Mouse (Mus musculus): Measurements from ENCODE around the gene Ttpal. TPM values are rescaled to one million over a fixed set of nuclear protein-coding genes. Genes with fewer than 3 reads are reported as not detected.

Ttpal gene
- total RNA-seq, 2 experiments from 2014 or later, result 29.2 to 34.0 TPM

DNA sequence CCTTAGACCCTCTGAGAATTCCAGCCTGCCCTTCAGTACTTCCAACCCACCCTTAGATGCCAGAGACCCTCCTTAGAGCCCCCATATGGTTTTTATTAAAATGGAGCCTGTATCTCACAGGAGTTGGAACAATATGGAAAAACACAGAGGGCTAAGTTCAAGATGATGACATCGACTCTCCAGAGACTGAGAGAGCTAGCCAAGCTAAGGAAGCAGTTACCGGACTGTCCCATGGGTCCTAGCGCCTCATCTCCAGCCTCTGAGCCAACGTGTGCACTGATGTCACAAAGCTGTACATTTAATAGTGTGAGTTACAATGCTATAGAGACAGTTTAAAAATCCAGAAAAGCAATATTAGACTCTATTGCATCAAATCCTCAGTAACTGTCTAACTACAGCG lies 11.1 kb upstream of the Ttpal start:
- DNase-seq (ENCODE audit: low spot score in 2 of 2), result no peak

DNA sequence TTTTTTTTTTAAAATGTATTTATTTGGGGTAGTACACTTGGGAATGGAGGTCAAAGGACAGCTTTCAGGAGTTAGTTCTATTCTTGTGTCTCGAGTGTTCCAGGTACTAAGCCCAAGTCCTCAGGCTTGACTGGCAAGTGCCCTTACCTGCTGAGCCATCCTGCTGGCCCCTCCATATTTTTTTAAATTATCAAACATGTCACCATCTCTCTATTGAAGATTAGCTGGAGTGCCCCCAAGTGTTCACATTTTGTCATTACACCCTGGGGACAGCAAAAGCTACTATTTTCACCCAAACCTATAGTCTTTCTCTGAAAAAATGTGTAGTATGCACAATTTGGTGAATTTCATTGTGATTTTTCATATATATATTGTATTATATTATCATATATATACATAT lies 10.0 kb upstream of the Ttpal start:
- no peak for DNase-seq (ENCODE audit: low spot score in 2 of 2)

DNA sequence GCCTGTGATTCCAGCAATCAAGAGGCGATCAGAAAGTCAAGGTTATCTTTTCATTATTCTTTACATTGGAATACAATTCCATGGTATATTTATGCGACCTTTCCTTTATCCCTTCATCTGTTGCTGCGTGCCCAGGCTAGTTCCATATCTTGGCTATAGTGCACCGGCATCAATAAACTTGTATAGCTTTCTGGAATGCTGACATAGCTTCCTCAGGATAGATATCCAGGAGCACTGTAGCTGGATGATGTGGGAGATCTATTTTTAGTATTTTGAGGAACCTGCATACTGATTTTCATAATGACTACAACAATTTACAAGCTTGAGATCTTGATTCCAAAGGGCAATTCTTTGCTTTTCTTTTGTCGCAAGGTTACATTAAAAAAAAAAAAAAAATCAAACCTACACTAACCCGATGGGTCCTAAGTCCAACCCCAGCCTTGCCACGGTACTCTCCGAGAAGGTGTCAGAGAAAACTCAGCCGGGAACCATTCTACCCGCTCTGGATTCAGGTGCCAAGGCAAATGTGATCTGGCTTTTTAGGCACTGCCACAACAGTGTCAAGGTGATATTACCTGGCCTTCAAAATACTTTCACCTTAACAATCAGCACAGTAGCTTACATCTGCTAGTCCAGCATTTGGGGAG lies 8.4 kb upstream of the Ttpal start:
- no peak for DNase-seq (ENCODE audit: low spot score in 2 of 2)

DNA sequence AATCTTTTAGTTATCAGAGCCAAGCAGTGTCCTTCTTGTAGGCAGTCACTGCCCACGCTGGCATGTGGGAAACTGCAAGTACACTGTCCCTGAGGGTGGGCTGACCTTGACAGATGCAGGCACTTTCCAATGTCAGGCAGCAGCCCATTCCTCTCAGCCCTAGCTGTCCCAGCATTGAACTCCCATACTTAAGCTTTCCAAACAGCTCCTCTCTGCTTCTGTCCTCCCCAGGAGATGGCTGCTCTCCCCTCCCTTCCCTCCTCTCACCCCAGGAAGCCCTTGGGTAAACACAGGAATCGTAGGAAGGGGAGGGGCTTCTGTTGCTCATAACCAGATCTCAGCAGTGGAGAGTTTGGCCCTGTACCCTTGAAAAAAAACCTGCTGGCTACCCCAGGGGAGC lies 7.0 kb upstream of the Ttpal start:
- DNase-seq (ENCODE audit: low spot score in 2 of 2), result peak; percentile 26 to 39

GRCm38 (mm10) chr2:163596057-163596872 lies 5.8 kb upstream of the Ttpal start:
- DNase-seq (ENCODE audit: low spot score in 2 of 2), result peak; percentile 27 to 49

GRCm38 (mm10) chr2:163596873-163597155 lies 5.3 kb upstream of the Ttpal start:
- no peak for DNase-seq (ENCODE audit: low spot score in 2 of 2)

- no peak for DNase-seq (ENCODE audit: low spot score in 2 of 2)
These were observed 4.5 kb upstream of the Ttpal start for GRCm38 (mm10) chr2:163597661-163598060.

- DNase-seq (ENCODE audit: low spot score in 2 of 2), result peak; percentile 68 to 77
These were observed 2.9 kb upstream of the Ttpal start for GRCm38 (mm10) chr2:163599226-163599625.

- DNase-seq (ENCODE audit: low spot score in 2 of 2), result no peak
These were observed 1.0 kb upstream of the Ttpal start for GRCm38 (mm10) chr2:163601066-163601465.

- DNase-seq (ENCODE audit: low spot score in 2 of 2), result no peak
These were observed 408 bp upstream of the Ttpal start for GRCm38 (mm10) chr2:163601712-163602100.

GRCm38 (mm10) chr2:163606161-163606560 lies 4.0 kb downstream of the Ttpal start:
- DNase-seq (ENCODE audit: low spot score in 2 of 2), result no peak

DNA sequence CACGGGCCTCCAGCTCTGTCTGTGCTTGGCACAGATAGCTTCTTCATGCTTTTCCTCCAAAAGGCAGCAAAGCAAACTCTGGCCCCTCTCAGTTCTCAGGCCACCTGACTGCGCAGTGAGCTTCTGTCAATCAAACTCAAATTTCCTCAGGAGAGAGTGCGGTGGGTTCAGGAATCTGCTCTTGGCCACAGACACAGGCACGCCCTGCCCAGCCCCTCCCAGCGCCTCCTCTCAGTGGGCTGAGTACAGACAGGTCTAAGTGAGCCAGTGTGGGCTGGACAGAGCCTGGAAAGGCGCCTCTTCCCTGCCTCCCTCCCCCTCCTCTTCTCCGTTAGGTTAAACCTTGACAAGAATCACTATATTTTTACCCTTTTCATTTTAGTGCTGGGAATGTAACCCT lies 5.9 kb downstream of the Ttpal start:
- DNase-seq (ENCODE audit: low spot score in 2 of 2), result no peak

DNA sequence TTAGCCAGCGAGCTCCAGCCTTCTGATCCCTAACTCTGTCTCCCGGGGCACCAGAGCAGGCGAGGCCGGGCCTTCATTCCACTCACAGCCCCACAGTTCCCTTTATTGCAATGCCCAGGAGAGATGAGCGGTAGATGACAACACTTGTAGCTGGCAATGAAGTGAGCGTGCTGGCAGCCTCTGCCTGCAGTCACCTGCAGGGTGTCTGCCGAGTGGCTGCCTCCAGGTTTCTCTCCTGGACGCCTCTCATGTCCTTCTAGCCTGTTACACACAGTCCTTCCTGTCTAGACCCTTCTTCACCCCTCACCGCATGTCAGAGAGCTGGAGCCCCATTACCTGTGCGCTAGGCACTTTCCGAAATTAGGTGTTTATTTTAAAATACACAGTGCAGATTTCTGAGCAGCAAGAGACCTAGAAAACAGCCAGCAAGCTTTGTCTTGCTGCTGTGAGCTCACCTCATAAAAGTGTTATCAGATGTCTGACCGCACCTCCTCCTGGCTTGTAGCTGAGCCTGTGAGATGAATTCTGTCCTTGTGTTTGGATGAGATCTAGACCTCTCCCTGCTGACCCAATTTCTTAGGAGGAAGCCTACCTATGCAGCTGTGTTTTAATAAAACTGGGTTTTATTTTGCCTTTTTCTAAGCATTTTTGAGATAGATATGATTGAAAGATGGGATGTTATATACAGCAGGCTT lies 7.3 kb downstream of the Ttpal start:
- DNase-seq (ENCODE audit: low spot score in 2 of 2), result no peak

- DNase-seq (ENCODE audit: low spot score in 2 of 2), result no peak
These were observed 9.1 kb downstream of the Ttpal start for GRCm38 (mm10) chr2:163611176-163611575.

- no peak for DNase-seq (ENCODE audit: low spot score in 2 of 2)
These were observed 11.1 kb downstream of the Ttpal start for GRCm38 (mm10) chr2:163613206-163613605.

DNA sequence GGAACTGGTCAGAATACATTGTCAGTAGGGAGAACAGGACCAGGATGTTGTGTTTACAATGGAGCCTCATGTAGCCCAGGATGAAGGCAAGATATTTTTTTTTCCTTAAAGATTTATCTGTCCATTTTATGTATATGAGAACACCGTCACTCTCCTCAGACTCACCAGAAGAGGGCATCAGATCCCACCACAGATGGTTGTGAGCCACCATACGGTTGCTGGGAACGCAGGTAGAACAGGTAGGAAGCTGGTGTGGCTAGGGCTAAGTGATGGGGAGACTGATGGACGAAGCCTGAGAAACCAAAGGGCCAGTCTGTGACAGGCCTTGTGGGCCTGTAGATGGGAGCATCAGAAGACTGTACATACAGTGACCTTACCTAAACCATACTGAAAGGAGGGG lies 11.9 kb downstream of the Ttpal start:
- DNase-seq (ENCODE audit: low spot score in 2 of 2), result no peak

DNA sequence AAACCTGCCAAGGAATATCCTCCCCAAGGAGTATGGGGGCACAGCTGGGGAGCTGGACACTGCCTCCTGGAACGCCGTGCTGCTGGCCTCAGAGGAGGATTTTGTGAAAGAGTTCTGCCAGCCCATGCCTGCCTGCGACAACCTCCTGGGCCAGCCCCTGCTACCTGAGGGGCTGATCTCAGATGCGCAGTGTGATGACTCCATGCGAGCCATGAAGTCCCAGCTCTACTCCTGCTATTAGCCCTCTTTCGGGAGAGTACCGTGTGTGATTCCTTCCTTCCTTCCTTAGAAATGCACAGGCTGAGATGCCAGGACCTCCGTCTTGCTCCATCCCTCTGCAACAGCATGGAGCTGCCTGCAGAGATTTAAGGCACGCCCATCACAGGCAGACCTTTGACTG lies 13.3 kb downstream of the Ttpal start:
- no peak for DNase-seq (ENCODE audit: low spot score in 2 of 2)

DNA sequence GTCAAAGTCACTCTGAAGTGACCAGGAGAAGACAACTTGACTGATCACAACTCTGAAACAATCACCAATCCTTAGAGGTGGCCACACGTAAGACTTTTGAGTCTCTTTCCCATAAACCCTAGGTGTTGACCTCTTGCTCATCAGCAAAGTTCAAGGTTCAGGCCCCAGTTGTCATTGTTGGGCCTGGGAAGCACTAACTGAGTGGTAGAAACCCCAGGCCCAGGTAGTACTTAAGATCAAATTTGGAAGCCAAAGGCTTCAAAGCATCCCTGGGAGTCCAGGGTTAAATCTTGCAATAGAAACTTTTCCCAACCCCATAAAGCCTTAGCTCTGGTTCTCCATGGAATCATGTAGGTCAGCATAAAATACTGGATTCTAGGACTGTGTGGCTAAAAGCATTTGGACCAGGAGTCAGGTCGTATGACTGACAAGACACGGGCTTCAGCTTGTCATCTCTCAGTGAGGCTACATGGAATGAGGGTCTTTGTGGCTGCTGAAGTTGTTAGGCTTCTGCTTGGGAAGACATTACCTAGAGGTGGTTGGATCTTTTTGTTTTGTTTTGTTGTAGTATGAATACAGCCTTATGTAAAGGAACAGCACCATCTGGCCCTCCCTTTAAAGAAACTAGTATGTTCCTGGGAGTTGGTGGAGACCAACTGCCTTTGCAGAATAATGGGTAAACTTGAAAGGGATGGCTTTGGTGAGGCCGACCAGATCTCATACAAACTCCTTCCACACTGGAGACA lies 14.0 kb downstream of the Ttpal start:
- no peak for DNase-seq (ENCODE audit: low spot score in 2 of 2)

DNA sequence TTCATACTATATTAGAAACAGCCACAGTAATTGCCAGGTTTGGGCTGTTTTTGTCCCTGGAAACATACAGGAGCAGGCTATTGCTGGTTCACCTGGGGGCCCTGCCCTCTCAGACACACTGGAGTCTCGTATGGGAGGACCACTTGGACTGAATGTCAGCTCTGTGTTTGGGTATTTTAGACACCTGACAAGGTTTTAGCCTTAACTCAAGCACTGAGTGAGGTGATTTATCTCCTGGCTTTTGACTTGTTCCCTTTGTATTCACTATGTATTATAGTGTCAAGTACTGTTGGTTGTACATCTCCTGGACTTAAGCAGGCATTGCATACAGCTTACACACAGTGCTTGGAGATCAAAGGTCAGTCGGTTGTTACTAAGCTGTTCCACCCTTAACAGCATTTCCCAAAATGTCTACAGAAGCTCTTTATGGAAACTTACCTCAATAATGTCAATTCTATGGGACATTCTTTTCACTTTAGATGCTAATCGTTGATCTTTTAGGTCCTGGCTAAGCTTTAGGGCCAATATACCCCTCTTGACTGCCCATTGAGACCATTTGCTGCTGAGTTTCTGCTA lies 14.6 kb downstream of the Ttpal start:
- no peak for DNase-seq (ENCODE audit: low spot score in 2 of 2)

DNA sequence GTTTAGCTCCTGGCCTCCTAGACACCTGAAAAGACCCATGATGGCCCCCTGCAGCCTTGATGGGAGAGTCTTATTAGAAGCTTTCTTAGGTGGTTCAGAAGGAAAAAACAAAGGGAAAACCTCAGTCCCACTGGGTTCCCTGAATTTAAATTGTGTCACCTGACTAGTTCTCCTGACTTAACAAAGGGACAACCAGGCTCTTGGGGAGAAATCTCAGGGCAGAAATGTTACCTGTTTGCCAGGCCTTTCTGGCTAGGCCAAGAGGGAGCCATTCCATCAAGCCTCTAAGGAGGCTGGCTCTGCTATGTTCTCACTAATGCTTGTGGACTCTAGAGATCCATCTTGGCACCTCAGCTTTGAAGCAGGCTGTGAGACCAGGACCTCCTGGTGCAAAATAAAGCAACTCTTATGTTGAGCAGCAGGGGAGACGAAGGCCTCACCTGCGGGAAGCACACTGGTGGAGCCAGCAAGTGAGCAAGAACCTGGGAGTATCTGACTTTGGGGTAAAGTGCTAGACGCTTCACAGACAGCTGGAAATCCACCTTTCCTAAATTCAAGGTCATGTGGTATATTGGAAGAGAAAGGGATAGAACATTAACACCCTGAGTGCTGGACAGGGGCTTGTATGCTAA lies 15.2 kb downstream of the Ttpal start:
- no peak for DNase-seq (ENCODE audit: low spot score in 2 of 2)

DNA sequence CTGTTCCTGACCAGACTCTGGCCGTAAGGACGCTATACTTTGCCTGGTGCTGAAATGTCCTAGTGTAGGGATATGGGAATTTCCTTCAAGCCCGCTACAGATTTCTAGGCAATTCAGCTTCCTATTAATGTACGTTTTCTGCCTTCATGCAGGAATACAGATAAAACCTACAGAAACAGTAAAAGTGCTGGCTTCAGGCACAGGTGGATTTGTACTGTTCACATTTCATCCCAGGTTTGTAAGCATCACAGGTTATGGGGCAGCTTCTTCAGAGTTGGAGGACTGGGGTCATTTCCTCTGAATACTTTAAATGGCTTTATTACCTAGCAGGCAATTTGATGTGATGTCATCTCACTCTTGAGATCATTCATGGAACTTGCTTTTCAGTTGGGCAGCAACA lies 15.8 kb downstream of the Ttpal start:
- no peak for DNase-seq (ENCODE audit: low spot score in 2 of 2)

All from adrenal gland, adult 18-20 months (tissue).